Mouse (Mus musculus): ENCODE results near the gene Sptan1.

DNA sequence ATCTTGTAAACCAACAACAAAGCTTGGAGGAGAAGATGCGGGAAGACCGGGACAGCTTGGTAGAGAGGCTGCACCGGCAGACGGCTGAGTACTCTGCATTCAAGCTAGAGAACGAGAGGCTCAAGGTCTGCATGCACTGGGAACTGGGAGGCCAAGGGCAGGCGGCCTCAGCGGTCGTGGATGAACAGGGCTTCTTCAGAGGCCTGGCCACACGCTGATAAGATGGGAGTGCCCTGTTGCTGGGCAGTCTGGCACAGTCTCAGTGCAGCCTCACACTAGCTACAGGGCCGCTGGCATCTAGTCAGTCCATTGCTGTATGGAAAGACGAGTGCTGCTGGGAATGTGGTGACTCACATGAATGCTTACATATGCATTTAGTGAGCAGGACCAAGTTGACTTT, 47.7 kb upstream of the Sptan1 start:
- TF ChIP-seq FLI1 (IDR thresholded peaks at IDR 0.05; ENCODE audit: low read length) (no peak), GATA1 (IDR thresholded peaks at IDR 0.05; ENCODE audit: borderline replicate concordance, low read length) (no peak)
